ENCODE assay signal across 8 mouse cellular contexts in the genomic region with DNA sequence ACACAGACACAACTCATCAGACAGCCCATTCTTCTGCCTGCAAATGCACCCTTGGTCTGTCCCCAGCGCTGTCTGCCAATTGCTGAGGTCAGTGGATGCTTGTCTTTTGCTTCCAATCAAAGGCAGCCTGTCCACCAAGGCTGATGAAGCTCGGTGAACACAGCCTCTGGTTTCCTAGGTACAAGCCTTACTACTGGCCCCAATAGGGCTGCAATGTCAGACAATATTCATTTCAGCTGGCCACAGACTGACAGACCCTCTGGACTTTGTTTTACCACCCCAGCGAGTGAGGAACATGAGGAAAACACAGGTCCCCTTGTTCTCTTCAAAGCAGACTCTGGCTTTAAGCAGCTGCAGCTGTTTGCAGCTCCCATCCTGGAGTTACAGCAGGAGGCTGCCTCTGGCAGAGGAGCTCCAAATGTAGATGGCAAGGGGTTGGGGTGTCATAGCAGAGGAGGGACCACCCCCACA. TPM values are rescaled to one million over a fixed set of nuclear protein-coding genes. Genes with fewer than 3 reads are reported as not detected.
A peak's percentile ranks its signal among the peaks of the same experiment; 100 is the strongest.
DNase-seq lines count a peak whose midpoint lies in the region; ATAC-seq and TF ChIP-seq lines count a peak whose summit lies in the region.

No protein-coding gene starts in this region.

- no peaks in the 10 kb centered on the region for H3K27me3 ChIP-seq in spleen, adult 2 months (ENCODE audit: control insufficient read depth, insufficient read depth, low read length)
- no peaks in the 10 kb centered on the region for H3K27me3 ChIP-seq in forebrain, embryonic 15.5 days
- no peaks in the 10 kb centered on the region for H3K27me3 ChIP-seq in hindbrain, embryonic 13.5 days
- no peaks in the 10 kb centered on the region for H3K27me3 ChIP-seq in limb, embryonic 13.5 days
- H3K27me3 ChIP-seq in neural tube, embryonic 14.5 days (ENCODE audit: control insufficient read depth, insufficient read depth, low read length), result no peaks in the 10 kb centered on the region; the same call in 1 of the 2 replicates

- no peaks in the 10 kb centered on the region for H3K9me3 ChIP-seq in forebrain, embryonic 15.5 days
- no peaks in the 10 kb centered on the region for H3K9me3 ChIP-seq in hindbrain, embryonic 13.5 days
- H3K9me3 ChIP-seq in limb, embryonic 13.5 days, result no peaks in the 10 kb centered on the region
- H3K9me3 ChIP-seq in neural tube, embryonic 14.5 days (ENCODE audit: control insufficient read depth, low read length), result no peaks in the 10 kb centered on the region

- DNase-seq in spleen, adult 2 months (ENCODE audit: low read depth in 1 of 2, low spot score in 2 of 2), result no peak
- DNase-seq in spleen, adult 12 weeks (ENCODE audit: low spot score), result no peak
- no peak for DNase-seq in thymus, postnatal 36 days
- no peak for DNase-seq in urinary bladder, postnatal 4 days (ENCODE audit: low spot score in 2 of 2)

- no peak overlapping the region for H3K4me2 ChIP-seq in forebrain, embryonic 15.5 days (replicated peaks)
- H3K4me2 ChIP-seq in hindbrain, embryonic 13.5 days, result peak overlapping the region; percentile 64
- peak overlapping the region; percentile 66 for H3K4me2 ChIP-seq in limb, embryonic 13.5 days (replicated peaks)
- peak overlapping the region; percentile 67 for H3K4me2 ChIP-seq in neural tube, embryonic 14.5 days (ENCODE audit: low read depth, low read length)

- peaks cover 10% of the 10 kb centered on the region for H3K4me1 ChIP-seq in spleen, adult 2 months (ENCODE audit: control insufficient read depth, insufficient read depth, insufficient read length)
- peaks cover 39% of the 10 kb centered on the region for H3K4me1 ChIP-seq in forebrain, embryonic 15.5 days
- H3K4me1 ChIP-seq in hindbrain, embryonic 13.5 days (replicated peaks), result peaks cover 46% of the 10 kb centered on the region
- peaks cover 37% of the 10 kb centered on the region for H3K4me1 ChIP-seq in limb, embryonic 13.5 days
- H3K4me1 ChIP-seq in neural tube, embryonic 14.5 days (ENCODE audit: control insufficient read depth, insufficient read depth, low read length), result peaks cover 33% of the 10 kb centered on the region

- TF ChIP-seq CTCF in spleen, adult 2 months (IDR thresholded peaks at IDR 0.05; ENCODE audit: extremely low read depth, insufficient read depth, insufficient read length, insufficient replicate concordance), result no peak

- TF ChIP-seq POLR2A in spleen, adult 2 months (IDR thresholded peaks at IDR 0.05; ENCODE audit: low read depth, low read length), result no peak

- no peaks in the 10 kb centered on the region for H3K36me3 ChIP-seq in spleen, adult 2 months (ENCODE audit: control insufficient read depth, insufficient read depth, low read length)
- no peaks in the 10 kb centered on the region for H3K36me3 ChIP-seq in forebrain, embryonic 15.5 days
- no peaks in the 10 kb centered on the region for H3K36me3 ChIP-seq in hindbrain, embryonic 13.5 days
- no peaks in the 10 kb centered on the region for H3K36me3 ChIP-seq in limb, embryonic 13.5 days
- no peaks in the 10 kb centered on the region for H3K36me3 ChIP-seq in neural tube, embryonic 14.5 days (ENCODE audit: control insufficient read depth, insufficient read depth, low read length)

- H3K9ac ChIP-seq in forebrain, embryonic 15.5 days (replicated peaks), result peak overlapping the region; percentile 92; the same call in 1 of the 2 replicates
- H3K9ac ChIP-seq in hindbrain, embryonic 13.5 days, result peak overlapping the region; percentile 84
- peak overlapping the region; percentile 80 for H3K9ac ChIP-seq in limb, embryonic 13.5 days
- no peak overlapping the region for H3K9ac ChIP-seq in neural tube, embryonic 14.5 days (replicated peaks; ENCODE audit: low read depth, low read length)

- ATAC-seq in forebrain, embryonic 15.5 days (replicated peaks), result no peak
- no peak for ATAC-seq in hindbrain, embryonic 13.5 days (ENCODE audit: low FRiP score)
- ATAC-seq in limb, embryonic 13.5 days (ENCODE audit: low FRiP score, low read depth), result no peak
- no peak for ATAC-seq in neural tube, embryonic 14.5 days (ENCODE audit: low read depth)

- WGBS in spleen, adult 2 months, result 81% methylated on average over 3 of the region's 3 CpGs
- 59% methylated on average over 3 of the region's 3 CpGs for WGBS in forebrain, embryonic 15.5 days
- 53% methylated on average over 3 of the region's 3 CpGs for WGBS in hindbrain, embryonic 13.5 days
- WGBS in limb, embryonic 13.5 days, result 56% methylated on average over 3 of the region's 3 CpGs
- WGBS in neural tube, embryonic 14.5 days, result 42% methylated on average over 3 of the region's 3 CpGs

- H3K4me3 ChIP-seq in spleen, adult 2 months (ENCODE audit: extremely low read depth, insufficient read depth, insufficient read length), result no peak overlapping the region
- H3K4me3 ChIP-seq in forebrain, embryonic 15.5 days, result no peak overlapping the region
- peak overlapping the region; percentile 95 for H3K4me3 ChIP-seq in hindbrain, embryonic 13.5 days
- H3K4me3 ChIP-seq in limb, embryonic 13.5 days, result peak overlapping the region; percentile 95
- H3K4me3 ChIP-seq in neural tube, embryonic 14.5 days (ENCODE audit: low read depth, low read length), result no peak overlapping the region; the same call in 1 of the 2 replicates

- H3K27ac ChIP-seq in spleen, adult 2 months (ENCODE audit: insufficient read depth, low read length), result peak overlapping the region; percentile 18; the same call in 1 of the 2 replicates
- peak overlapping the region; percentile 94 for H3K27ac ChIP-seq in forebrain, embryonic 15.5 days (replicated peaks)
- H3K27ac ChIP-seq in hindbrain, embryonic 13.5 days, result peak overlapping the region; percentile 96
- peak overlapping the region; percentile 88 for H3K27ac ChIP-seq in limb, embryonic 13.5 days
- H3K27ac ChIP-seq in neural tube, embryonic 14.5 days (ENCODE audit: low read depth, low read length), result peak overlapping the region; percentile 93

RNA-seq across cellular contexts. Expression of a gene that starts 1.3 kb away (rescaled TPM):
- polyA plus RNA-seq in spleen, adult 2 months (2012; rRNA removed), result 29.1 and 38.6 TPM in 2 replicates
- polyA plus RNA-seq in forebrain, embryonic 15.5 days (2015; fragmentation: Nextera tagmentation; extraction: Ambion mirVana), result 22.6 and 24.4 TPM in 2 replicates
- polyA plus RNA-seq in hindbrain, embryonic 13.5 days (2015; fragmentation: Nextera tagmentation; extraction: Ambion mirVana), result 24.1 and 24.7 TPM in 2 replicates
- 14.2 and 16.7 TPM in 2 replicates for polyA plus RNA-seq in limb, embryonic 13.5 days (2015; fragmentation: Nextera tagmentation; extraction: Ambion mirVana)
- polyA plus RNA-seq in neural tube, embryonic 14.5 days (2014; fragmentation: Nextera tagmentation; extraction: Ambion mirVana), result 23.0 and 29.4 TPM in 2 replicates

RNA-seq across cellular contexts. Expression of a gene that starts 12.6 kb away (rescaled TPM):
- 127 and 186 TPM in 2 replicates for polyA plus RNA-seq in spleen, adult 2 months (2012; rRNA removed)
- polyA plus RNA-seq in forebrain, embryonic 15.5 days (2015; fragmentation: Nextera tagmentation; extraction: Ambion mirVana), result 67.3 and 67.7 TPM in 2 replicates
- 58.3 and 58.6 TPM in 2 replicates for polyA plus RNA-seq in hindbrain, embryonic 13.5 days (2015; fragmentation: Nextera tagmentation; extraction: Ambion mirVana)
- 71.4 and 74.0 TPM in 2 replicates for polyA plus RNA-seq in limb, embryonic 13.5 days (2015; fragmentation: Nextera tagmentation; extraction: Ambion mirVana)
- 52.1 and 53.8 TPM in 2 replicates for polyA plus RNA-seq in neural tube, embryonic 14.5 days (2014; fragmentation: Nextera tagmentation; extraction: Ambion mirVana)

RNA-seq across cellular contexts. Expression of a gene that starts 36.8 kb away (rescaled TPM):
- polyA plus RNA-seq in spleen, adult 2 months (2012; rRNA removed), result 22.3 and 61.1 TPM in 2 replicates
- polyA plus RNA-seq in forebrain, embryonic 15.5 days (2015; fragmentation: Nextera tagmentation; extraction: Ambion mirVana), result 46.1 and 48.1 TPM in 2 replicates
- polyA plus RNA-seq in hindbrain, embryonic 13.5 days (2015; fragmentation: Nextera tagmentation; extraction: Ambion mirVana), result 40.0 and 45.5 TPM in 2 replicates
- 26.7 and 27.5 TPM in 2 replicates for polyA plus RNA-seq in limb, embryonic 13.5 days (2015; fragmentation: Nextera tagmentation; extraction: Ambion mirVana)
- 48.1 and 55.5 TPM in 2 replicates for polyA plus RNA-seq in neural tube, embryonic 14.5 days (2014; fragmentation: Nextera tagmentation; extraction: Ambion mirVana)

Comparison
In these comparisons a context has a peak if more than half of its experiments do, and no peak if none do; other contexts are left out.
1. H3K27ac ChIP-seq: peak in every context shown above with its lines; median percentile 96 in hindbrain, embryonic 13.5 days; 94 in forebrain, embryonic 15.5 days; 93 in neural tube, embryonic 14.5 days; 88 in limb, embryonic 13.5 days; 18 in spleen, adult 2 months.
2. H3K4me3 ChIP-seq: peak in hindbrain, embryonic 13.5 days (single experiment) and limb, embryonic 13.5 days (single experiment); none in spleen, adult 2 months (single experiment), forebrain, embryonic 15.5 days (single experiment) and neural tube, embryonic 14.5 days (single experiment).